Mouse (Mus musculus) cerebellum, adult 11-12 months (tissue): Measurements from ENCODE around the gene Samd4.
A peak's percentile ranks its signal among the peaks of the same experiment; 100 is the strongest.
"Not testable (repeated sequence)": the region's sequence is repeated elsewhere in the genome, so short reads cannot be mapped to it uniquely, and the experiment has no call there.

Source experiments
- DNase-seq: peaks from one replicate; pipeline ENCODE4 v3.0.0; 2022

Samd4 gene

GRCm38 (mm10) chr14:47075856-47076255, 193.2 kb downstream of the Samd4 start:
- no peak for DNase-seq

GRCm38 (mm10) chr14:47076956-47077575, 194.4 kb downstream of the Samd4 start:
- no peak for DNase-seq

DNA sequence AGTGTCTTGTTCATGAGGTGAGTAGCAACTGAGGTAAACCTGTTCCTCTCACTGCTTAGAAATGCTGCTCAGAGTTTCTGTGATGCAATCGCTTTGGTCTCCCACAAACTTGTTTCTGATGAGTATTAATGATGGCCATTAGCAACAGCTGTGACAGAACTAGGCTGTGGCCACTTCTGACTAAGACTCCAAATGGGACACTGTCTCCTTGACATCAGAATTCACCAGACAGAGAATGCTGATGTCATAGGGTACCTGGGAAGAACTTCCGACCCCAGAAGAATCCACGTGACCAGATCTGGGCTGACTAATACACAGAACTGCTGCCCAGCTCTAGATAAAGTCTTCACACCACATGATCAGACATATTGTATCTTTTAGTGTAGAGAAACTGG, 194.9 kb downstream of the Samd4 start:
- DNase-seq = no peak

DNA sequence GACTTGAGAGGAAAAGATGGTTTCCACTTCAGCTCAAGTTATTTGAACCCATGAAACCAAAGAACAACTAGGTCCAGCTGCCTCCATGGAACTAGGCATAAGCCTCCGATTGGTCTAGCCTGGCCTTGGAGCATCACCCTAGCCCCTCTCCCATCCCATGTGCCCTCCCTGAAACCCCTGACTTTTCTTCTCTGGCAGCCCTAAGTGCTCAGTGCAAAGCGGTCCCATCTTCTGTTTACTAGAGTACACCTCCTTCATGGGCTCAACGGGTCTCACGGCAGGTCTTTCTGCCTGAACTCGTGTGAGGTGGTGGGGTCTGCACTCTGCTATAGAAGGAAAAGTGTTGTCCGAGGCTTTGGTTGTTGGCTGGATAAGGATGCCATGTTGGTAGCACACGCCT, 197.3 kb downstream of the Samd4 start:
- DNase-seq = no peak

DNA sequence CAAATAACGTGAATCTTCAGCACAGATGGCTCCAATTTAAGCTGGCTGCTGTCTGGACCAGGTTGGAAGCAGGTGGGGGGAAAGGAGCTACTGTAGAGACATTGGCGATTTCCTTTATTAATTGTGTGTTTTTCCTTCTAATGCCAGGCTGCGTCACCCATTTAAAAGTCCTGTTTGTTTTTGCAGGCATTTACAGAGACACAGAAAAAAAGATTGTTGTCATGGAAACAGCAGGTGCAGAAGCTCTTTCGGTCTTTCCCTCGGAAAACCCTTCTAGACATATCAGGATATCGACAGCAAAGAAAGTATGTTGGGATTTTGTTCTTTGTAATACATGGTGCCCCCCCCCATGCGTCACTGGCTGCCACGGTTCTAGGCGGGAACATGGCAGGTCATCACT, 200.7 kb downstream of the Samd4 start:
- DNase-seq = no peak

GRCm38 (mm10) chr14:47083838-47084237, 201.2 kb downstream of the Samd4 start:
- DNase-seq = no peak

GRCm38 (mm10) chr14:47084686-47085085, 202.0 kb downstream of the Samd4 start:
- DNase-seq = no peak

GRCm38 (mm10) chr14:47086123-47086522, 203.5 kb downstream of the Samd4 start:
- no peak for DNase-seq

- peak; percentile 52 for DNase-seq
These were observed 204.1 kb downstream of the Samd4 start for GRCm38 (mm10) chr14:47086743-47087142.

- peak; percentile 65 for DNase-seq
These were observed 204.5 kb downstream of the Samd4 start for GRCm38 (mm10) chr14:47087182-47087581.

GRCm38 (mm10) chr14:47087669-47088250, 205.1 kb downstream of the Samd4 start:
- no peak for DNase-seq

GRCm38 (mm10) chr14:47088339-47088738, 205.7 kb downstream of the Samd4 start:
- no peak for DNase-seq

DNA sequence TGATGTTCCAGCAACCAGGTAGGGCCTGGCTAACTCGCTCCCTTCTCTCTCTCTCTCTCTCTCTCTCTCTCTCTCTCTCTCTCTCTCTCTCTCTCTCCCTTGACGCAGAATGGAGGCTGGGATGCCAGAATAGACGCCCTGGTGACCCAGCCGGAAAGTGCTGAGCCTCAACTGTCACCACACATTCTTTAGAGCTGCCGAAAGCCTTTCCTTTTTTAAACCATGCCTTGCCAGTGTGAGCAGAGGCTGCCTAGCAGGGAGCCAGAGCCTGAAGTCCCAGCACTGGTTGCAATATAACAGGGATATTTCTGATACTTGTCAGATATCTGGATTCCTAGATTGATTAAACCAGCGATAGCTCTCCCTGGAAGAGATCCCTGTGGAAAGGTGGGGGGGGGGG, 206.5 kb downstream of the Samd4 start:
- DNase-seq = no peak

- no peak for DNase-seq
These were observed 209.3 kb downstream of the Samd4 start for GRCm38 (mm10) chr14:47091908-47092307.

- DNase-seq = no peak
These were observed 210.7 kb downstream of the Samd4 start for GRCm38 (mm10) chr14:47093355-47093792.

DNA sequence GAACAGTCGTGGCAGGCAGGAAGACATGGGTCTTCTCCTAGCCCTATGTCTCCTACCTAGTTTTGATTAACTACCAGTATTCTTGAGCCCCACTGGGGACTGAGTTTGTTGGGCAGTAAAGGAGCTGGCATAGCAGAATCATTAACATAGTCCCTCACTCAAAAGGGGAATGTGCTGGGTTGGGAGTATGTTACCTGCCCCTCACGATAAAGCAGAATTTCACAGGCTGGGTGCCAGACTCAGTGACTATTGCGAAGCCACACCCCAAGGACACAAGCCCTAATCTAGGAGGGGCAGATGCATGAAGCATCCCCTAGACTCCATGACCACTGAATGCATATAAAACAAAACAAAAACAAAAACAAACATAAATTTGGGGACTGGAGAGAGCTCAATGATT, 212.4 kb downstream of the Samd4 start:
- no peak for DNase-seq

- DNase-seq = no peak
These were observed 213.7 kb downstream of the Samd4 start for GRCm38 (mm10) chr14:47096357-47096756.

- DNase-seq = no peak
These were observed 221.9 kb downstream of the Samd4 start for GRCm38 (mm10) chr14:47104246-47105173.

DNA sequence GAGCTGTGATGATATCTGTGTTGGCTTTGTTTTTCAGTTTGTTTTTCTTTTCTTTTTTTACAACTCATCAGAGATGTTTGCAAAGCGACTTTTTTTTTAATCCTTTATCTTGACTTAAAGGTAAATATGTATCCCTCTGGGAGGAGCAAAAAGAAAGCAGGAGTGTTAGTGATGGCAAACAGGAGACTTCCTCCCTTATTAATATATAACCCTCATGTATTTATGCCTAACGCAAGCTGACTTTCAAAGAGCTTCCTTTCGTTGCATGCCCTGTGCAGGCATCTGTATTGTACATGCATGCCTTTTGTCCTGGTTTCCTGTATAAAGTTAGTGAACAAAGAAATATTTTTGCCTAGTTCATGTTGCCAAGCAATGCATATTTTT, 222.5 kb downstream of the Samd4 start:
- DNase-seq = no peak

- no peak for DNase-seq
These were observed 223.1 kb downstream of the Samd4 start for GRCm38 (mm10) chr14:47105755-47106154.

GRCm38 (mm10) chr14:47107461-47107860, 224.8 kb downstream of the Samd4 start:
- no peak for DNase-seq

DNA sequence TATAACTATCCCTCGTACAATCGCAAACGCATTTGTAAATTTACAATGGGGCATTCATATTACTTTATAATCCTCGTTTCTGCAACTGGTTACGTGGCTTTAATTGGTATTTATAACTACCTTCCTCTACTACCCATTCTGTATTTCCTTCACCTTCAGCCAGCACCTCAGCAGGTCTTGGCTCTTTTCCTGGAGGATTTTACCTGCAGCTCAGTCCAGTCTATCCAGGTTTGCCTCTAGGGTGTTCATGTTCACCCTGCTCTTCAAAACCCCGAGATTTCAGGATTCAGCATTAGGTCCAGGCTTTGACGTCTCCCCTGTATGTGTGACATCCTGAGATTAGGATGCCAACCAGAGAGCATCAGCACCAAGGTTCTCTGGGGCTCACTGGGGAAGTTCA, 227.7 kb downstream of the Samd4 start:
- DNase-seq = not testable (repeated sequence)

DNA sequence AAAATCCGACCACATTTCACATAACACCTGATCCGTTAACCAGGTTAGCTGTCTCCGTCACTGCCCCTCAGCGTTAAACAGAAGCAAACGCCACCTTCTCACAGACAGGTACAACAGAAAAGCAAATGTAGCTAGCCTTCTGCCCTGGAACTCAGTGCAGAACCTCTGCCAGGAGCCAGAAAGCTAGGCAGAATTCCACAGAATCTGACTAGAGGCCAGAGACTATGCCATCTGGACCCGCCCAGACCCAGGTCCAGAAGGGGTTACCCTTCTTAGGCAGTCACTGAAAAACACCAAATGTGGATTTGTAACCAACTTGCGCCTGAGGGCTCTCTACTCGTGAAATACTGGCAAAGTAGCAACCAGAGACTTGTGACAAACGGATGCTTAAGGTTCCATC, 228.7 kb downstream of the Samd4 start:
- DNase-seq = peak; percentile 40

GRCm38 (mm10) chr14:47115154-47115553, 232.5 kb downstream of the Samd4 start:
- DNase-seq = no peak
